ENCODE assay signal across 8 mouse cellular contexts in the genomic region with DNA sequence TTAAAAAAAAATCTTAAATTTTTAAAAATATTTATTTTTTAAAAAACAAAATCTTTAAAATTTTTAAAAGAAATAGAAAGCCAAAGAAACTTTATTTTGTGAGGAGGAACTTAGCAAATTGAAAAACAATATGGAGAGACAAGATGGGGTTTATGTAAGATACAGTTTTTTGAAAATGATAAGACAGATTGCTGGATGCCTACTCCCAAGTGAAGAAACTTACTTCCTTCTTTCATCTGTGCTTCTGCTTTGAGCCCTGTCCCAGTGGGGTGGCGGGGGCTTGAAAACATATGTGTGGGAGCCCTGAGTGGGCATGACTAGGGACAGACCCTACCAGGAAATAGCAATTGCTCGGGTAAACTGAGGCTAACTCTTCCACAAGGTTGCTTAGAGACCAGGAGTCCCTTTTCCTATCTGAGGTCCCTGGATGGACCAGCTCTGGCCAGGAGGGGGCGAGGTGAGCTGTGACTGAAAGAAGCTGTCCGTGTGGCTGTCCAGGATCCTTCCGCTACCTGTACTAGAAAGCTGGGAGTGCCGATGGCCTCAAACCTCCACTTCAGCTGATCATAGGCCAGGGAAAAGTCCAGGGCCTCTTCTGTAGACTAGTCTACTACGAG. TPM values are rescaled to one million over a fixed set of nuclear protein-coding genes. Genes with fewer than 3 reads are reported as not detected.
DNase-seq lines count a peak whose midpoint lies in the region.

No protein-coding gene starts in this region.

- DNase-seq in layer of hippocampus, adult 11-12 months (ENCODE audit: low spot score) = peak; percentile 70
- DNase-seq in layer of hippocampus, postnatal 14 days (ENCODE audit: low spot score in 2 of 2) = no peak
- DNase-seq in MN1 (ENCODE audit: low spot score) = peak; percentile 74
- DNase-seq in cerebellum, postnatal 36 days = peak; percentile 70 to 75
- DNase-seq in heart, postnatal 36 days = peak; percentile 58 to 66
- DNase-seq in liver = peak; percentile 82
- peak; percentile 73 for DNase-seq in naive thymus-derived CD4-positive, alpha-beta T cell, adult 2 months (ENCODE audit: low read depth)
- DNase-seq in thymus, postnatal 25 days = peak; percentile 57

- intact Hi-C loops in heart, postnatal 36 days (cut with DNase I) = no loop called here

RNA-seq across cellular contexts. Expression of a gene that starts 2.2 kb away (rescaled TPM):
- total RNA-seq in layer of hippocampus, postnatal 14 days (2021) = 100 to 1,000 TPM; 504 to 527 TPM
- 100 to 1,000 TPM; 257 TPM for total RNA-seq in heart, postnatal 36 days (2021)

RNA-seq across cellular contexts. Expression of a gene that starts 22.1 kb away (rescaled TPM):
- 10 to 100 TPM; 22.9 to 28.8 TPM for total RNA-seq in layer of hippocampus, postnatal 14 days (2021)
- total RNA-seq in heart, postnatal 36 days (2021) = 1 to 10 TPM; 9.2 to 9.5 TPM

RNA-seq across cellular contexts. Expression of a gene that starts 28.0 kb away (rescaled TPM):
- 10 to 100 TPM; 37.1 to 41.8 TPM for total RNA-seq in layer of hippocampus, postnatal 14 days (2021)
- total RNA-seq in heart, postnatal 36 days (2021) = 100 to 1,000 TPM; 110 to 125 TPM

RNA-seq across cellular contexts. Expression of a gene that starts 38.2 kb away (rescaled TPM):
- 100 to 1,000 TPM; 124 to 128 TPM for total RNA-seq in layer of hippocampus, postnatal 14 days (2021)
- total RNA-seq in heart, postnatal 36 days (2021) = 100 to 1,000 TPM in 1 of 2 experiments, 10 to 100 TPM in 1; 88.3 to 117 TPM

RNA-seq across cellular contexts. Expression of a gene that starts 47.2 kb away (rescaled TPM):
- 10 to 100 TPM; 20.6 to 21.1 TPM for total RNA-seq in layer of hippocampus, postnatal 14 days (2021)
- 1 to 10 TPM in 1 of 2 experiments, under 1 TPM in 1; 0.97 to 1.0 TPM for total RNA-seq in heart, postnatal 36 days (2021)

Comparison
In these comparisons a context has a peak if more than half of its experiments do, and no peak if none do; other contexts are left out.
1. DNase-seq: peak in layer of hippocampus, adult 11-12 months (single experiment), MN1 (single experiment), cerebellum, postnatal 36 days (2 of 2), heart, postnatal 36 days (2 of 2), liver (single experiment), naive thymus-derived CD4-positive, alpha-beta T cell, adult 2 months (single experiment) and thymus, postnatal 25 days (single experiment); none in layer of hippocampus, postnatal 14 days (0 of 2).